Mouse (Mus musculus) lung, postnatal 14 days (tissue): ENCODE results near the gene Pard3b.
A peak's percentile ranks its signal among the peaks of the same experiment; 100 is the strongest.

Experiments used
- DNase-seq: peaks from one replicate; pipeline ENCODE4 v3.0.0; 2021

Gene Pard3b

GRCm38 (mm10) chr1:62511681-62512080, 873.1 kb downstream of the Pard3b start:
- no peak for DNase-seq

- no peak for DNase-seq
These were observed 880.1 kb downstream of the Pard3b start for GRCm38 (mm10) chr1:62518621-62519213.

DNA sequence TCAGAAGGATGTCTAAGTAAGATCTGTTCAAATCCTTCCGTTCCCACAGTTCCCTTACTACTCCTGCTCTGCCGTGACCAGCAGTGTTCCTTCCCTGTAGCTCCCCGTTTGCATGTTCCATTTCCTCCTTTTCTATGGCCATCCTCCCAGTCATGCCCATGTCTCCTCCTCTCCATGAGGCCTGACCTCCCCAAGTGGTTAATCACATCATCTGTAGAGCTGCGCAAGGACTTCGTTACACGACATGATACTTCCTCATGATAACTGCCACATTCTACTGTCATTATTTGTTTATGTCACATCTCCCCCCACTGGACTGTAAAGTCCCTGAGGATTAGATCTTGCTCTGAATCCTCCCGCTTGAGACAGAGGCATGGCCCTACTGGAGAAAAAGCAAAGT, 882.7 kb downstream of the Pard3b start:
- DNase-seq, result no peak

GRCm38 (mm10) chr1:62522761-62523160, 884.1 kb downstream of the Pard3b start:
- DNase-seq, result no peak

- DNase-seq, result no peak
These were observed 889.2 kb downstream of the Pard3b start for GRCm38 (mm10) chr1:62527788-62528187.

- DNase-seq, result no peak
These were observed 891.3 kb downstream of the Pard3b start for GRCm38 (mm10) chr1:62529941-62530340.

GRCm38 (mm10) chr1:62532426-62533126, 894.0 kb downstream of the Pard3b start:
- no peak for DNase-seq

GRCm38 (mm10) chr1:62548953-62549352, 910.3 kb downstream of the Pard3b start:
- no peak for DNase-seq

DNA sequence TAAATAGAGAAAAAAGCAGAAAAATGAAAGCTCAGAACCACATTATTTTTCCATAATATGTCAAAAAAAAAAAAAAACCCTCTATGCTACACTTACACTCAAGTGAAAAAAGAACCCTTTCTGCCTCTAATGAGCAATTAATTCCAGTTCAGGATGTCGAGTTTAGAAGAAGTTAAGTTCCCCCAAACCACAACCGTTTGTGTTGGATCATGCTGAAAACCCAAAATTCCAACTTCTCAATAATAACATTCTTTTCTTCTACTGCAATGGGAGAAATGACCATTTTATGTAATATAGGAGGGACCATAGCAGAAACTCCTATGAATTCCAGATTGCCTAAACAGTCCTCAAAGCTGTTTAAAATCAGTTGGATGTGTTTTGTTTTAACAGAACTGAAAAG, 911.9 kb downstream of the Pard3b start:
- DNase-seq, result no peak

DNA sequence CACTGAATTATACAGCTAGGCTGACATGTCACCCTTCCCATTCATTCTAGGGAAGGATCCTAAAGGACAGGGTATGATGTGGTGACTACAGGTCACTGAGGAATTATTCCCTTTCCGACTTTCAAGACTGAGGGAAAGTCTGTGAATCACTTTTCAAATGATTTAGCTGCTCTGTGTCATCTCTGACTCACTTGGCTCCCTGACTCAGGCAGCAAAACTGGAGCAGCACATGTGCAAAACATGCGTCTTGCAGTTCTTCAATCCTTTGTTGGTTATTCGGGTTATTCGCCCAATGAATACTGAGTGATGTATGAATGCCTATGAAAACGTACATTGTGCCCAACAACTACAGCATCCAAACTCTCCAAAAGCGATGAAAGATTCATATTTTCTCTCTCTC, 912.9 kb downstream of the Pard3b start:
- DNase-seq, result no peak

DNA sequence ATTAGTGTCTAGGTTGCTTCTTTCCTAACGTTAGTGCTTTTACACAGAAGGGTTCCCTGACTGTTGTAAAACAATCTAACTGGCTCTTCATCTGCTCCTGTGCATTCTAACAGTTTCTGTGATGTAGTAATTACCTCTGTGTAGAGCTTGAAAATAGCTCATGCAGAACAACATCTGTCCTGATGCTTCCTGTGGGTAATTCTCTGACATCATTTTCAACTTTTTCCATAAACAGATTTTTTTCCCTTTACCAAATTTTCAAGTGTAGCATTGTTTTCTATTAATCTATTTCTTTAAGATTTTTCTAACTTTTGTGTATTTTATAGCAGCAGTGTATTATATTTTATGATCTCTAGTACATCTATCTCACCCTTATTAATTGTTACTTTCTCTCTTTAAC, 917.2 kb downstream of the Pard3b start:
- no peak for DNase-seq

- no peak for DNase-seq
These were observed 924.4 kb downstream of the Pard3b start for GRCm38 (mm10) chr1:62562987-62563386.

DNA sequence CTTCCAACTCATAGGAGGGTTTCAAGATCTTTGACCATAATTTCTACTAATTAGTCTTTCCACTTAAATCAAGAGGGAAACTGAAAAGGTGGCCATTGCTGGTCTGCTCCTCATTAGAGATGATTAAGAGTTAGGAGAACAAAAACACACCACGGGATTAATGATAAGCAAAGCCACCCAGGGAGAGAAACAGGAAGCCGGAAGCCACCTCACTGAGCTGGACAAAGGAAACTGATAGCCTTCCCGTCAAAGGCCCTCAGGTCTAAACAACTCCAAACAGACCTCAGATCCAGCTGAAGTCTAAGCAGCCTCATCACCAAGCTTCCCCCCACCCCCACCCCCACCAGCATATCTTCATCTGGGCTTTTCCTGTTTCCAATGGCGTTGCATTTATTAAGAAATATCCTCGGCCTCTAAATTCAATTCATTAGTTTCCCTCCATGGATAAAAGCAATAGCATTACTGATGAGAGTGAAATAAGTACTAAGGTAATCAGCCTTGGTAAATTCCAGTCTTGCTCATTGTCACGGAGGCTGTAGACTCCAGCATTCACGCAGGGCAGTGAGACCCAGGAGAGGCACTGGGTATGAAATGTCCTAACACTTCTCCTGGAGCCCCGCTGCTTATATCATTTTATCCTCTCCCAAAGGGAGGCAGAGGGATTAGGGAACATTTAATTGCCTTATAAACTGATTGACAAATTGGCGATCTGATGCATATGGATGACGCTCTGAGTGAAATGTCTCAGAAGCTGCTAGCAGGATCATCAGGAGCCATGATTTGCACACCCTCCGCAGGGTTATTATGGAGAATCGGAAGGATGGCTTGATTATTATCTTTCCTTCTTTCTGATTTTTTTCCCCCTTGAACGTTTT, 925.9 kb downstream of the Pard3b start:
- DNase-seq, result no peak

GRCm38 (mm10) chr1:62565120-62565809, 926.6 kb downstream of the Pard3b start:
- DNase-seq, result no peak

DNA sequence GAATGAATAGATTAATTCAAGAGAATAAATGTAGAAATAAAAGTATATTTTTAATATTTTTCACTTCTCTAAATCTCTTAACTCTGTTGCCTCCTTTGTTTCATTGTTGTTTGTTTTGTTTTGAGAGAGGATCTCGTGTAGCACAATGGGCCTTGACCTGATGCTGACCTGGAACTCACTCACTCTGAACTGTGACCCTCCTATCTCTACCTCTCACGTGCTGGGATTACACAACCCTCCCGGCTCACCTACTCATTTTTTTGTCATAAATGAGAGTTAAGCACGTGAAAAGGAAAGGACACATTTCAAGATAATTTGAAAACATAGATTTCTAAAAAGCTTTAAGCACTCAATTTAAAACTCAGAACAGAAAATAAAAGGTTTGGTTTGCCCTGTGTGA, 928.0 kb downstream of the Pard3b start:
- no peak for DNase-seq

- DNase-seq, result no peak
These were observed 938.4 kb downstream of the Pard3b start for GRCm38 (mm10) chr1:62576939-62577590.

- peak; percentile 7 for DNase-seq
These were observed 940.6 kb downstream of the Pard3b start for GRCm38 (mm10) chr1:62579024-62579765.

- DNase-seq, result no peak
These were observed 941.8 kb downstream of the Pard3b start for GRCm38 (mm10) chr1:62580314-62580935.

GRCm38 (mm10) chr1:62582476-62582875, 943.9 kb downstream of the Pard3b start:
- no peak for DNase-seq

GRCm38 (mm10) chr1:62587536-62587935, 948.9 kb downstream of the Pard3b start:
- DNase-seq, result no peak

- peak; percentile 18 for DNase-seq
These were observed 952.8 kb downstream of the Pard3b start for GRCm38 (mm10) chr1:62591296-62592031.
